Mouse (Mus musculus): Measurements from ENCODE around the gene Llcfc1. TPM values are rescaled to one million over a fixed set of nuclear protein-coding genes. Genes with fewer than 3 reads are reported as not detected.

Gene Llcfc1
- not detected for total RNA-seq (2022)

GRCm38 (mm10) chr6:41684131-41684530 is at the start of gene Llcfc1:
Llcfc1 (plus strand) TSS chr6:41684431.
- no peak for DNase-seq (ENCODE audit: low spot score in 2 of 2)

GRCm38 (mm10) chr6:41635211-41635610 is 49.0 kb upstream of the Llcfc1 start:
- no peak for DNase-seq (ENCODE audit: low spot score in 2 of 2)

- no peak for DNase-seq (ENCODE audit: low spot score in 2 of 2)
Measured at GRCm38 (mm10) chr6:41636178-41636577, 48.1 kb upstream of the Llcfc1 start, which contains the start of gene Trpv6. Trpv6 (minus strand) TSS chr6:41636405.

- DNase-seq (ENCODE audit: low spot score in 2 of 2): no peak
Measured at GRCm38 (mm10) chr6:41637393-41637792, 46.8 kb upstream of the Llcfc1 start.

GRCm38 (mm10) chr6:41637927-41638506 is 46.2 kb upstream of the Llcfc1 start:
- DNase-seq (ENCODE audit: low spot score in 2 of 2): no peak

GRCm38 (mm10) chr6:41640449-41640848 is 43.8 kb upstream of the Llcfc1 start:
- no peak for DNase-seq (ENCODE audit: low spot score in 2 of 2)

- no peak for DNase-seq (ENCODE audit: low spot score in 2 of 2)
Measured at GRCm38 (mm10) chr6:41641173-41641866, 42.9 kb upstream of the Llcfc1 start.

GRCm38 (mm10) chr6:41642765-41643164 is 41.5 kb upstream of the Llcfc1 start:
- no peak for DNase-seq (ENCODE audit: low spot score in 2 of 2)

- no peak for DNase-seq (ENCODE audit: low spot score in 2 of 2)
Measured at GRCm38 (mm10) chr6:41643227-41643626, 41.0 kb upstream of the Llcfc1 start.

- no peak for DNase-seq (ENCODE audit: low spot score in 2 of 2)
Measured at GRCm38 (mm10) chr6:41646220-41646619, 38.0 kb upstream of the Llcfc1 start.

GRCm38 (mm10) chr6:41646672-41647071 is 37.6 kb upstream of the Llcfc1 start:
- DNase-seq (ENCODE audit: low spot score in 2 of 2): no peak

- no peak for DNase-seq (ENCODE audit: low spot score in 2 of 2)
Measured at GRCm38 (mm10) chr6:41653173-41653572, 31.1 kb upstream of the Llcfc1 start.

GRCm38 (mm10) chr6:41654648-41655047 is 29.6 kb upstream of the Llcfc1 start:
- no peak for DNase-seq (ENCODE audit: low spot score in 2 of 2)

- DNase-seq (ENCODE audit: low spot score in 2 of 2): no peak
Measured at GRCm38 (mm10) chr6:41658487-41658886, 25.7 kb upstream of the Llcfc1 start.

- no peak for DNase-seq (ENCODE audit: low spot score in 2 of 2)
Measured at GRCm38 (mm10) chr6:41662320-41662719, 21.9 kb upstream of the Llcfc1 start.

GRCm38 (mm10) chr6:41676530-41676929 is 7.7 kb upstream of the Llcfc1 start:
- no peak for DNase-seq (ENCODE audit: low spot score in 2 of 2)

- DNase-seq (ENCODE audit: low spot score in 2 of 2): no peak
Measured at GRCm38 (mm10) chr6:41680669-41681068, 3.6 kb upstream of the Llcfc1 start, which contains the start of gene Trpv5. Trpv5 (minus strand) TSS chr6:41680769.

GRCm38 (mm10) chr6:41681656-41682055 is 2.6 kb upstream of the Llcfc1 start:
- DNase-seq (ENCODE audit: low spot score in 2 of 2): no peak

GRCm38 (mm10) chr6:41684911-41685310 is 680 bp downstream of the Llcfc1 start:
- no peak for DNase-seq (ENCODE audit: low spot score in 2 of 2)

GRCm38 (mm10) chr6:41685596-41685995 is 1.4 kb downstream of the Llcfc1 start:
- DNase-seq (ENCODE audit: low spot score in 2 of 2): no peak

GRCm38 (mm10) chr6:41692200-41692599 is 8.0 kb downstream of the Llcfc1 start:
- DNase-seq (ENCODE audit: low spot score in 2 of 2): no peak

GRCm38 (mm10) chr6:41694407-41694806 is 10.2 kb downstream of the Llcfc1 start:
- DNase-seq (ENCODE audit: low spot score in 2 of 2): no peak

- DNase-seq (ENCODE audit: low spot score in 2 of 2): no peak
Measured at GRCm38 (mm10) chr6:41701245-41701644, 17.0 kb downstream of the Llcfc1 start.

All from gastrocnemius, adult 8-10 months (tissue).